Mouse (Mus musculus) left cerebral cortex, postnatal 36 days (tissue): ENCODE results near the gene Dnah6. TPM values are rescaled to one million over a fixed set of nuclear protein-coding genes. Genes with fewer than 3 reads are reported as not detected.

ENCODE experiments used
- DNase-seq, 2 experiments: peaks; one replicate each; pipeline ENCODE4 v3.0.0; 2021 to 2022; ENCODE audit warnings: low spot score in 2 of 2, mixed read lengths in 1 of 2
- intact Hi-C: fragments of 180-260 bp; cut with DNase I; formaldehyde crosslinking; loops from one replicate; pipeline ENCODE4 v1.15.1; 2025
- total RNA-seq, 2 experiments: library from RNA; stranded (reverse); gene quantifications; 2 replicates each; pipeline ENCODE4 v1.2.3; 2021

The Dnah6 gene
- total RNA-seq, 2 experiments from 2014 or later: 0.48 to 0.49 TPM

GRCm38 (mm10) chr6:73162958-73163357 is 58.5 kb downstream of the Dnah6 start:
- intact Hi-C loops: no loop called here
- DNase-seq: no peak

- no peak for DNase-seq
- intact Hi-C loops: no loop called here
Measured at GRCm38 (mm10) chr6:73161338-73161737, 60.1 kb downstream of the Dnah6 start.

GRCm38 (mm10) chr6:73155455-73155854 is 66.0 kb downstream of the Dnah6 start:
- intact Hi-C loops: loop anchor here (10.0 kb wide), 1 partner anchor 131 kb away; no protein-coding TSS in a partner anchor
- DNase-seq: no peak

- intact Hi-C loops: loop anchor here (1.0 to 10.0 kb wide), 2 partner anchors 129 to 213 kb away; no protein-coding TSS in a partner anchor
- DNase-seq: peak; percentile 76 to 83
Measured at GRCm38 (mm10) chr6:73153675-73154074, 67.8 kb downstream of the Dnah6 start.

GRCm38 (mm10) chr6:73143403-73143802 is 78.0 kb downstream of the Dnah6 start:
- intact Hi-C loops: no loop called here
- no peak for DNase-seq

GRCm38 (mm10) chr6:73142776-73143175 is 78.7 kb downstream of the Dnah6 start:
- intact Hi-C loops: no loop called here
- no peak for DNase-seq

GRCm38 (mm10) chr6:73140836-73141235 is 80.6 kb downstream of the Dnah6 start:
- intact Hi-C loops: no loop called here
- DNase-seq: no peak

GRCm38 (mm10) chr6:73132784-73133183 is 88.7 kb downstream of the Dnah6 start:
- intact Hi-C loops: no loop called here

GRCm38 (mm10) chr6:73127594-73127993 is 93.9 kb downstream of the Dnah6 start:
- no peak for DNase-seq
- intact Hi-C loops: no loop called here

More at GRCm38 (mm10) chr6:73132784-73133183, 88.7 kb downstream of the Dnah6 start:
- DNase-seq: no peak

GRCm38 (mm10) chr6:73120348-73120747 is 101.1 kb downstream of the Dnah6 start:
- no peak for DNase-seq
- intact Hi-C loops: no loop called here

GRCm38 (mm10) chr6:73113898-73114297 is 107.6 kb downstream of the Dnah6 start:
- no peak for DNase-seq
- intact Hi-C loops: no loop called here

GRCm38 (mm10) chr6:73113365-73113764 is 108.1 kb downstream of the Dnah6 start:
- intact Hi-C loops: no loop called here
- no peak for DNase-seq

GRCm38 (mm10) chr6:73093133-73093532 is 128.3 kb downstream of the Dnah6 start:
- no peak for DNase-seq
- intact Hi-C loops: no loop called here

GRCm38 (mm10) chr6:73090836-73091235 is 130.6 kb downstream of the Dnah6 start:
- DNase-seq: no peak

GRCm38 (mm10) chr6:73082571-73082970 is 138.9 kb downstream of the Dnah6 start:
- intact Hi-C loops: no loop called here
- no peak for DNase-seq

More at GRCm38 (mm10) chr6:73090836-73091235, 130.6 kb downstream of the Dnah6 start:
- intact Hi-C loops: no loop called here

- no peak for DNase-seq
- intact Hi-C loops: no loop called here
Measured at GRCm38 (mm10) chr6:73072093-73072786, 149.2 kb downstream of the Dnah6 start.

- DNase-seq: no peak
- intact Hi-C loops: no loop called here
Measured at GRCm38 (mm10) chr6:73071214-73071613, 150.2 kb downstream of the Dnah6 start.

GRCm38 (mm10) chr6:73070663-73071062 is 150.8 kb downstream of the Dnah6 start:
- no peak for DNase-seq
- intact Hi-C loops: no loop called here

- intact Hi-C loops: no loop called here
- no peak for DNase-seq
Measured at GRCm38 (mm10) chr6:73064551-73064950, 156.9 kb downstream of the Dnah6 start.

GRCm38 (mm10) chr6:73059596-73060121 is 161.8 kb downstream of the Dnah6 start:
- intact Hi-C loops: loop anchor here (2.0 kb wide), 1 partner anchor 35 kb away; no protein-coding TSS in a partner anchor
- no peak for DNase-seq

GRCm38 (mm10) chr6:73059162-73059561 is 162.3 kb downstream of the Dnah6 start:
- intact Hi-C loops: loop anchor here (2.0 kb wide), 1 partner anchor 34 kb away; no protein-coding TSS in a partner anchor
- DNase-seq: no peak
